Mouse (Mus musculus) hindbrain, postnatal 0 days (tissue): ENCODE measurements around the gene Cela2a. TPM values are rescaled to one million over a fixed set of nuclear protein-coding genes. Genes with fewer than 3 reads are reported as not detected.

Source experiments
- ATAC-seq: fragments of 200-750 bp; cut with Nextera tagmentation; 2 replicates; pipeline ENCODE4 v1.8.0; 2017; ENCODE audit warnings: mild to moderate bottlenecking, moderate TSS enrichment, moderate library complexity
- DNase-seq: peaks from one replicate; pipeline ENCODE4 v3.0.0-alpha.2; 2015; ENCODE audit warnings: low spot score
- H3K27ac ChIP-seq: fragments of 300-500 bp; sonication (generic); 2 replicates; pipeline ENCODE4 v1.5.1; 2014; ENCODE audit warnings: mild to moderate bottlenecking
- H3K27me3 ChIP-seq: fragments of 300-500 bp; sonication (generic); 2 replicates; pipeline ENCODE4 v1.6.1; 2014; ENCODE audit warnings: low read length, mixed read lengths; ENCODE audit not compliant: insufficient read depth
- H3K36me3 ChIP-seq: fragments of 300-500 bp; sonication (generic); 2 replicates; pipeline ENCODE4 v1.6.1; 2014; ENCODE audit warnings: low read length, mixed read lengths; ENCODE audit not compliant: insufficient read depth
- H3K4me1 ChIP-seq: fragments of 300-500 bp; sonication (generic); 2 replicates; pipeline ENCODE4 v1.6.1; 2014; ENCODE audit warnings: antibody characterized with exemption, low read length, mixed read lengths; ENCODE audit not compliant: insufficient read depth
- H3K4me2 ChIP-seq: fragments of 300-500 bp; sonication (generic); 2 replicates; pipeline ENCODE4 v1.6.1; 2014; ENCODE audit warnings: low read depth, mild to moderate bottlenecking, low read length, moderate library complexity, mixed read lengths
- H3K4me3 ChIP-seq: fragments of 300-500 bp; sonication (generic); 2 replicates; pipeline ENCODE4 v1.5.1; 2014; ENCODE audit warnings: low read length
- H3K9ac ChIP-seq: fragments of 300-500 bp; sonication (generic); replicated peaks from 2 replicates; pipeline ENCODE4 v1.6.1; 2014; ENCODE audit warnings: mild to moderate bottlenecking, low read length, moderate library complexity, mixed read lengths
- H3K9me3 ChIP-seq: fragments of 300-500 bp; sonication (generic); 2 replicates; pipeline ENCODE4 v1.6.1; 2016; ENCODE audit warnings: low read length, mixed read lengths
- CTCF ChIP-seq: IDR thresholded peaks from 2 replicates; pipeline ENCODE4 v1.5.1; 2016; ENCODE audit warnings: antibody characterized with exemption, control low read depth, low read depth
- WGBS: fragments of 180-500 bp; shearing (Covaris S2); extraction: QIAGEN DNeasy Blood & Tissue Kit; methylation state at CpG from one replicate; pipeline ENCODE4 v1.1.7; 2014; 5-methylcytosine and 5-hydroxymethylcytosine counted together
- polyA plus RNA-seq: library from polyadenylated mRNA; unstranded; fragments of >200 nt; fragmentation: Nextera tagmentation; extraction: Ambion mirVana; gene quantifications from 2 replicates; pipeline ENCODE4 v1.2.1, GENCODE M21; 2015
- total RNA-seq: library from RNA; depleted of rRNA; stranded (reverse); fragments of >200 nt; gene quantifications from 2 replicates; pipeline ENCODE4 v1.2.3, GENCODE M21; 2014

The Cela2a gene
- total and polyA plus RNA-seq, 2 experiments from 2014 or later, result 0.26 TPM; not detected in 1

- no peaks in the 10 kb centered on the region for H3K36me3 ChIP-seq
- no peak overlapping the region for H3K4me2 ChIP-seq
- no peak for ATAC-seq
- no peaks in the 10 kb centered on the region for H3K27me3 ChIP-seq
- H3K9ac ChIP-seq, result no peak overlapping the region
- H3K4me1 ChIP-seq, result peaks cover 24% of the 10 kb centered on the region
- H3K9me3 ChIP-seq, result no peaks in the 10 kb centered on the region
- no peak overlapping the region for H3K27ac ChIP-seq
- DNase-seq, result no peak
- TF ChIP-seq CTCF, result no peak
- WGBS, result 75% methylated on average over 5 of the region's 5 CpGs
- no peak overlapping the region for H3K4me3 ChIP-seq
Measured at GRCm38 (mm10) chr4:141865600-141865999, 39.6 kb upstream of the Cela2a start.

GRCm38 (mm10) chr4:141865006-141865405, 39.0 kb upstream of the Cela2a start:
- H3K4me2 ChIP-seq, result no peak overlapping the region
- peaks cover 19% of the 10 kb centered on the region for H3K4me1 ChIP-seq
- ATAC-seq, result no peak
- peaks cover 5% of the 10 kb centered on the region; the same call in 1 of the 2 replicates for H3K36me3 ChIP-seq
- no peaks in the 10 kb centered on the region for H3K27me3 ChIP-seq
- H3K4me3 ChIP-seq, result no peak overlapping the region
- H3K27ac ChIP-seq, result no peak overlapping the region
- H3K9me3 ChIP-seq, result no peaks in the 10 kb centered on the region
- no peak for DNase-seq
- TF ChIP-seq CTCF, result no peak
- H3K9ac ChIP-seq, result no peak overlapping the region
- WGBS, result 86% methylated on average over 5 of the region's 5 CpGs

GRCm38 (mm10) chr4:141864506-141864905, 38.5 kb upstream of the Cela2a start:
- no peak overlapping the region for H3K4me3 ChIP-seq
- ATAC-seq (no peak), DNase-seq (no peak)
- H3K4me2 ChIP-seq, result no peak overlapping the region
- no peak overlapping the region for H3K9ac ChIP-seq
- WGBS, result 94% methylated on average over 8 of the region's 8 CpGs
- no peak for TF ChIP-seq CTCF
- peaks cover 15% of the 10 kb centered on the region for H3K4me1 ChIP-seq
- H3K27ac ChIP-seq, result no peak overlapping the region
- H3K9me3 ChIP-seq, result no peaks in the 10 kb centered on the region
- peaks cover 10% of the 10 kb centered on the region; the same call in 1 of the 2 replicates for H3K36me3 ChIP-seq
- H3K27me3 ChIP-seq, result no peaks in the 10 kb centered on the region

GRCm38 (mm10) chr4:141863726-141864280, 37.8 kb upstream of the Cela2a start:
- no peak overlapping the region for H3K27ac ChIP-seq
- H3K9me3 ChIP-seq, result no peaks in the 10 kb centered on the region
- no peak for ATAC-seq
- 92% methylated on average over 7 of the region's 7 CpGs for WGBS
- no peak for DNase-seq
- no peak overlapping the region for H3K4me3 ChIP-seq
- H3K27me3 ChIP-seq, result no peaks in the 10 kb centered on the region
- TF ChIP-seq CTCF, result no peak
- peaks cover 13% of the 10 kb centered on the region; the same call in 1 of the 2 replicates for H3K36me3 ChIP-seq
- H3K9ac ChIP-seq, result no peak overlapping the region
- no peak overlapping the region for H3K4me2 ChIP-seq
- peaks cover 15% of the 10 kb centered on the region for H3K4me1 ChIP-seq

GRCm38 (mm10) chr4:141862867-141863266, 36.9 kb upstream of the Cela2a start:
- H3K9ac ChIP-seq, result no peak overlapping the region
- no peaks in the 10 kb centered on the region for H3K9me3 ChIP-seq
- H3K27ac ChIP-seq, result no peak overlapping the region
- no peak for TF ChIP-seq CTCF
- no peaks in the 10 kb centered on the region for H3K27me3 ChIP-seq
- H3K4me1 ChIP-seq, result peaks cover 15% of the 10 kb centered on the region
- DNase-seq (no peak), ATAC-seq (no peak)
- peaks cover 13% of the 10 kb centered on the region; the same call in 1 of the 2 replicates for H3K36me3 ChIP-seq
- WGBS, result 63% methylated on average over 5 of the region's 5 CpGs
- no peak overlapping the region for H3K4me3 ChIP-seq
- no peak overlapping the region for H3K4me2 ChIP-seq

GRCm38 (mm10) chr4:141861591-141862295, 35.8 kb upstream of the Cela2a start:
- WGBS, result 91% methylated on average over 17 of the region's 17 CpGs

More at GRCm38 (mm10) chr4:141861591-141862295, 35.8 kb upstream of the Cela2a start:
- ATAC-seq (no peak), DNase-seq (no peak)
- Histone ChIP-seq H3K4me1 (peaks cover 5% of the 10 kb centered on the region; the same call in 1 of the 2 replicates), H3K9me3 (no peaks in the 10 kb centered on the region), H3K36me3 (peaks cover 13% of the 10 kb centered on the region; the same call in 1 of the 2 replicates), H3K9ac (no peak overlapping the region), H3K27ac (no peak overlapping the region), H3K27me3 (no peaks in the 10 kb centered on the region), H3K4me3 (no peak overlapping the region), H3K4me2 (no peak overlapping the region)
- no peak for TF ChIP-seq CTCF
